31 mouse cellular contexts compared by ENCODE assay signal in genomic region chr11:54040676-54041075, GRCm38 (mm10). TPM values are rescaled to one million over a fixed set of nuclear protein-coding genes. Genes with fewer than 3 reads are reported as not detected.
"Had no signal": no experiment of that assay in that cellular context is flagged by ENCODE, and none has a peak within 500 bp of the region (broad histone marks: within the 10 kb centered on the region; RNA-seq: fewer than 3 reads in every experiment).

No protein-coding gene starts in this region.

- H3K4me3 ChIP-seq: heart, adult 2 months; heart, embryonic 10.5 days; heart, embryonic 12.5 days; heart, embryonic 13.5 days; heart, embryonic 15.5 days; hindbrain, embryonic 10.5 days; hindbrain, embryonic 12.5 days; hindbrain, embryonic 13.5 days; hindbrain, embryonic 15.5 days; intestine, embryonic 15.5 days; kidney, embryonic 15.5 days; layer of hippocampus, adult 2 months; left cerebral cortex, adult 2 months had no signal

- ATAC-seq: hindbrain, embryonic 16.5 days; hindbrain, postnatal 0 days; inflammation-experienced regulatory T-cells, adult 6 months; intestine, embryonic 15.5 days; intestine, embryonic 16.5 days; intestine, postnatal 0 days had no signal

- H3K36me3 ChIP-seq: heart, embryonic 10.5 days; heart, embryonic 12.5 days; heart, embryonic 13.5 days; heart, embryonic 15.5 days; hindbrain, embryonic 10.5 days; hindbrain, embryonic 12.5 days; hindbrain, embryonic 13.5 days; hindbrain, embryonic 15.5 days; intestine, embryonic 15.5 days; kidney, embryonic 15.5 days had no signal

- DNase-seq: heart, adult 2 months; heart, postnatal 10 days; heart, postnatal 14 days; heart, postnatal 36 days; heart, postnatal 4 days; kidney, adult 18-20 months; kidney, postnatal 10 days; kidney, postnatal 14 days; kidney, postnatal 36 days; layer of hippocampus, adult 9-11 months; layer of hippocampus, postnatal 36 days had no signal

- H3K27me3 ChIP-seq: heart, embryonic 12.5 days; heart, embryonic 15.5 days; hindbrain, embryonic 12.5 days; hindbrain, embryonic 13.5 days; hindbrain, embryonic 15.5 days; intestine, embryonic 15.5 days; kidney, embryonic 15.5 days had no signal

- H3K4me1 ChIP-seq: heart, embryonic 10.5 days; heart, embryonic 12.5 days; heart, embryonic 13.5 days; heart, embryonic 15.5 days; hindbrain, embryonic 10.5 days; hindbrain, embryonic 12.5 days; hindbrain, embryonic 13.5 days; hindbrain, embryonic 15.5 days; intestine, embryonic 15.5 days; kidney, embryonic 15.5 days had no signal

- H3K9ac ChIP-seq: heart, embryonic 12.5 days; heart, embryonic 13.5 days; heart, embryonic 15.5 days; hindbrain, embryonic 12.5 days; hindbrain, embryonic 13.5 days; hindbrain, embryonic 14.5 days; hindbrain, embryonic 15.5 days; intestine, embryonic 15.5 days; kidney, embryonic 15.5 days had no signal

- H3K27ac ChIP-seq: heart, adult 2 months; heart, embryonic 10.5 days; heart, embryonic 13.5 days; heart, embryonic 15.5 days; hindbrain, embryonic 10.5 days; hindbrain, embryonic 12.5 days; hindbrain, embryonic 13.5 days; hindbrain, embryonic 14.5 days; hindbrain, embryonic 15.5 days; hindbrain, postnatal 0 days; intestine, embryonic 15.5 days; kidney, embryonic 15.5 days; kidney, postnatal 0 days; layer of hippocampus, adult 2 months; left cerebral cortex, adult 2 months had no signal

- H3K4me2 ChIP-seq: heart, embryonic 11.5 days; heart, embryonic 12.5 days; heart, embryonic 13.5 days; heart, embryonic 15.5 days; hindbrain, embryonic 12.5 days; hindbrain, embryonic 13.5 days; hindbrain, embryonic 14.5 days; hindbrain, embryonic 15.5 days; intestine, embryonic 15.5 days; kidney, embryonic 15.5 days had no signal

- H3K9me3 ChIP-seq: heart, embryonic 10.5 days; heart, embryonic 12.5 days; heart, embryonic 13.5 days; heart, embryonic 15.5 days; hindbrain, embryonic 10.5 days; hindbrain, embryonic 12.5 days; hindbrain, embryonic 13.5 days; hindbrain, embryonic 15.5 days; intestine, embryonic 15.5 days; kidney, embryonic 15.5 days had no signal

RNA-seq across cellular contexts. Expression of gene P4ha2, which starts 59.2 kb away (rescaled TPM):
- polyA plus RNA-seq: inflammation-experienced regulatory T-cells, adult 6 months had no signal
